Mouse (Mus musculus) yolk sac, embryonic 10.5 days (tissue): ENCODE data around the gene Ttc39a.
"Not testable (repeated sequence)": the region's sequence is repeated elsewhere in the genome, so short reads cannot be mapped to it uniquely, and the experiment has no call there.

ENCODE experiments used
- DNase-seq: peaks from one replicate; pipeline ENCODE4 v3.0.0-alpha.2; 2017; ENCODE audit warnings: low spot score

Ttc39a gene

DNA sequence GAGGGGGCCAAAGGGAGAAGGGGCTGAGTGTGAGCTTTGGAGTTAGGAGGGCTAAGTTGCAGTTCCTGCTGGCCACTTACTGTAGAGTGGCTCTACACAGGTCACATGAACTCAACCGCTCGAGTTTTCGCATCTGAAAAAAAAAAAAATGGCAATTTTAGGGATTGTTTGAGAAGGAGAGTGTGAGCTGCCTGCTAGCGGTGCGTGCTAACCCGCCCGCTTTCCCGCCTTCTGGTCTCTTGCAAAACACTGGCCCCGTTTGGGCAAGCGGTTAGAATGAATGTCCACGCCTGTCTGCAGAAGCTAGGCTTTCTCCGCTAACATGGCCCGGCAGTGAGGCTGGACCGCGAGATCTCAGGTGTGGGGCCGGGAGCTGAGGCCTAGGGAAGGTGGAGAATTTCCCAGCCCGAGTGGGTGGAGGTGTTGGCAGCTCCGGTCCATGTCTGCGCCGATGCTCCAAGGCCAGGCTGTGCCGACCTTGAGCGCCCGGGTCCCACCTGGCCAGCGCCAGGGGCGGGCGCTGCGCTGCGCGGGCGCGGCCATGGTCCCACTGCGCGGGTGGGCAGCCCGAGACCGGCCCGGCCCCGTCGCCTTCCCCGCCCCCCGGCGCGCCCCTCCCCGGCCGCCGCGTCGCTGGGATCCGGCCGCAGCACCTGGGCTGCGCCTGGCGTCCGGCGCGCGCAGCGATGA is at the start of gene Ttc39a:
Ttc39a (plus strand) TSS at position 138 of the 690 bp plus-strand sequence.
- DNase-seq = peak; percentile 76

DNA sequence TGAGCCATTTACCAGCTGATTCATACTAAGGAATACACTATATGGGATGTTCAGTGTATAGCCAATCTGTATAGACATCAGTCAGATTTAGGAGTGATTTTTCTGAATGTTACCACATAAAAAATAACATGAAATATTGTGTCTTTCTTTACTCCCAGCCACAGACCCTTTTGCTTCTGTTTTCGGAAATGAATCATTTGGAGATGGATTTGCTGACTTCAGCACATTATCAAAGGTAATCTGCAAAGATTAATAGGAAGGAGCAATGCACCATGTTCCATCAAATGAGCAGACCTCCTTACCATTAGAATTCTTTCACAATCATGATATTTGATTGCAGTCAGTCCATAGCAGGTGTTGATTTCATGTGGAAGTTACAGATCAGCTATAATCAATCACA is 28.3 kb upstream of the Ttc39a start:
- no peak for DNase-seq

DNA sequence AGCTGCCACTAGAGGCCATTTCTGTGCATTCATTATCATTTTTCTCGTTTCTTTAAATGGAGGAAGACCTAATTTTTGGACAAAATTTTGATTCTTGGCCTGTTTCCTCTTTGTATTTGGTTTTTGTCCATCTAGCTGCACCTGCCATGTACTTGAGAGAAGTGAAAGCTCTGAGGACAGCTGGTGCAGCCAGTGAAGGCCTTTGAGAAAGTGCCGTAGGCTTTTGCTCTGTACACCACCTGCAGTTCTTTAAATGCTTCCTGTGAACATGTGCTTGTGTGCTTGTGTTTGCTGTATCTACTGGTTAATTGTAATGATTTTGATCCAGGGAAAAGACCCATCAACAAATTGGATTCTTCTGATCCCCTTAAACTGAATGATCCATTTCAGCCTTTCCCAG is 24.0 kb upstream of the Ttc39a start:
- no peak for DNase-seq

DNA sequence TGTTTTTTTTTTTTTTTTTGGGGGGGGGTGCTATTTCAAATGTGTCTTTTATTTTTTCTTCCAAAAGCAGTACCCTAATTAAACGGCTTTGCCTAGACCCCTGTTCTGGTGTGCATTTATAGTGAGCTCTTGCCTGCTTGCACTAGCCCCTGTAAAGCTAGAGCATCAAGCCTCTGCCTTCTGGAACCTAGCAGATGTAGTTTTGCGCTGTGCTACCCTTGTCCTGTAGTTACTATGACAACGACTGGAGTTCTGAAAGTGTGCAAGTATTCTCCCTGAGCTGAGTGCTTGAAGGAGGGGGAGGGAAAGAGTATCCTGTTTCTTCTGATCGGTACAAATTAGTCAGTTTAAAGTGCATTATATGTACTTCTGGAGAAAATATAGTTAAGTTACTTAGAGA is 20.8 kb upstream of the Ttc39a start:
- DNase-seq = no peak

DNA sequence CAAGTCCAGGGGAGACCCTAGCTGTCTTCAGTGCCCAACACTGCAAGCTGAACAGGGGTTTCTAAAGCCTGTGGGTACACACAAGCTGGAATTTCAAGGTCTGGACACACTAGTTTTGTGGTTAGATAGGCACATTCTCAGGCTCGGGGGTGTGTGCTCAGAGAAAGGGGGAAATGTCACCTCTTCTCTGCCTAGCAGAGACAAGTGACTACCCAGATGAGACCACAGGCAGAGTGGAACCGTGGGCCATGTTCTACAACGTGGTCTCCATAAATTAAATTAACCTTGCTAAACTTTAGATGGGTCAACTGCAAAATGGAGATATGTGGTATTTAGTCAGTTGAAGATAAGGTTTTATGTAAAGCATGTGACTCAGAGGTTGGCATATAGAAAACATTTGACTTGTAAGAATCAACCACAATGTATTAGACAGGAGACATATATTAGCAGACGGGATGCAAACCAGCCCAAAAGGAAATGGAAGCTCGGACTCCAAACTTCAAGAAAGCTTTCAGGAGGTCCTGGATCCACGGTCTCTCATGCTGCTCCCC is 13.1 kb upstream of the Ttc39a start:
- DNase-seq = no peak

DNA sequence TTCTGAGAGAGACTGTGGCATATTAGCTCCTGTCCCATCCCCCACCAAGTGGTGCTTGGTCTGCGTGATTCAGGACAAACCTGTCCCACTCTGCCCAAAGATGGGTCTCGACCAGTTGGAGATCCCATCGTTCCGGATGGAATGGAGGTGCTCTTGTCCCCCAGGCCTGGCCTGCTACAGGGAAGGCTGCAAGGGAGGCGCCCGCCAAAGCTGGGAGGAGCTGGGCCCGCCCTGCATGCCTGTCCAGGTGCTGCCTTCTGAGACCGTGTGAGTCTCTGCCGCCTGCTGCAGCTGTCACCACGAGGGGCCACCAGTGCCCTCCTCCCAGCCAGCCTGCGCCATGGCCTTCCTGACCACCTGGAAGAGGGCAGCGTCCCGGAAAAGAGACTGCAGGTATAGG is 12.5 kb upstream of the Ttc39a start:
- DNase-seq = no peak

DNA sequence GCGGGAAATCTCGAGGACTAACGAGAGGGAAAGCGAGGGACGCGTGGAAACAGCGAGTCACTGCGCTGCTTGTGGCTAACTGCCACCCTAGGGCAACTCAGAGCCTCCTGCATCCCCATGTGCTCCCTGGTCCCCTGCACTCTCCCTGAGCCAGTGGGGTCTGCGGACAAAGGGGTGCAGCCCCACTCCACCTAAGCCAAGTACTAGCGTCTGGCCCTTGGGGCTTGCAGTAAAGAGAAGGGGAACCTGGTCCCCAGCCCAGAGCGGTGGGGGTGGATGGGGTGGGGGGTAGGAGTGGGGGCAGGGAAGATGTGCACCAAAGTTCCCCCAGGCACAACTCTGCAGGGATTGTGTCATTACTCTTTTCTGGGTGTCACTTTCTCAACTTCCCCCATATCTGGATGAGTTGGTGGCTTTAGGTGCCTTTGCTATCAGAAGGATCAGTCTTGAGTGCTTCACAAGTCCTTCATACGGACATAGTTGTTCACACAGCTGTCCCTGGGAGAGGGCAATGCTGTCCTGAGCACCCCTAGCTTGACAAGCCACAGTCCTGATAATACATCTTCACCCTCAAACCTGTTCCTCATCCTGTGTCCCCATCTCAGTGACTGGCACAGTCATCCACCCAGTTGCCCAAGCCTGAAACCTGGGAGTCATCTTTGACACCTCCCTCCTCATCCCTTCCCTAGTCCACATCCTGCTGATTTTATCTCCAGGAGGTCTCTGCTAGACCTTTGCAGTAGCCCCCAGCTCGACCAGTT is 11.9 kb upstream of the Ttc39a start:
- no peak for DNase-seq

DNA sequence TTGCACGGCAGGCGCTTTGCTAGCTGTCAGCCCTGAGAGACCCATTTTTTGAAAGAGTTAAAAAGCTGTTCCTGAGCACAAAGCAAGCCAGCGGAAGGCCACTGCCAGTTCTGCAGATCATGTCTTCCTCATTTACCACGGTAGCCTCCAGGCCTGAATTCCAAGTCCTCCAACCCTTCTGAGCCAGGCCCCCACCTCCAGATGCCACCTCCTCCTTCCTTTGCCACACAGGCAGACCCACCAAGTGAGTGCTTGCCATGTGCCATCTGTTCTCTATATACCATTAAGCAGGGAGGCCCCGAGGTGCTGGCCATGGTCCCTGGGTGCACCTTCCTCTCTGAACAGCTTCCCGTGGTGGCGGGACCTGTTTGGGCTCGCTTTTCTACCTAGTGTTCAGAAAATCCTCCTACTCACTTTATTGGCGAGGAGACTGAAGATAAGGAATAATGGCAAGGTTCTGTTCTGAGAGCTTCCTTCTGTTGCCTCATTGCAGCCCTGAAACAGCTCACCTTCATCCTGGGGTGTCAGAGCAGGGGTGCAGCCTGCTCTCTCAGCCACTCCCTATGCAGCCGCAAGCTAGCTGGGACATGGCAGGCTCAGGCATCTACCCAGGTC is 6.0 kb upstream of the Ttc39a start:
- no peak for DNase-seq

DNA sequence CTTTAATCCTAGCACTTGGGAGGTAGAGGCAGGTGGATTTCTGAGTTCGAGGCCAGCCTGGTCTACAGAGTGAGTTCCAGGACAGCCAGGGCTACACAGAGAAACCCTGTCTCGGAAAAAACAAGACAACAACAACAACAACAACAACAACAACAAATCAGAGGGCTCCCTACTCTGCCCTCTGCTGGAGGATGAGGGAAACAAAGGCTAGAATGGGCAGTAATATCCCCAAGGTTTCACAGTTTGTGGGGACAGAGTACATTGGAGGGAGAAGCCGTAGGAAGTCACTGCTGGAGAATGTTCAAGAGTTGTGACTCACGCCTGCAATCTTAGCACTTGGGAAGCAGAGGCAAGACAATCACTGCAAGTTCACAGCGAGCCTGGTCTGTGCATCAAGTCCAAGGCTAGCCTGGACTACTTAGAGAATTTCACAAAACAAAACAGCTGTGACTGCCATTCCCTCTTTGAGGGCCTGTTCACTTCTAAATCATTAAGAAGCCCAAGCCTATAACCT is 5.2 kb upstream of the Ttc39a start:
- no peak for DNase-seq

DNA sequence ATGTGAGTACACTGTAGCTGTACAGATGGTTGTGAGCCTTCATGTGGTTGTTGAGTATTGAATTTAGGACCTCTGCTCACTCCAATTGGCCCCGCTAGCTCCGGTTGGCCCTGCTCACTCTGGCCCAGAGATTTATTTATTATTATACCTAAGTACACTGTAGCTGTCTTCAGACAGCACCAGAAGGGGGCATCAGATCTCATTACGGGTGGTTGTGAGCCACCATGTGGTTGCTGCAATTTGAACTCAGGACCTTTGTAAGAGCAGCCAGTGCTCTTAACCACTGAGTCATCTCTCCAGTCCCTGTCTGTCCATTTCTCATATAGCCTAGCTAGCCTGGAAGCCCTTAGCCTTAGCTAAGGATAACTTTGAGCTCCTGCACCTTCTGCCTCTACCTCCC is 1.5 kb upstream of the Ttc39a start:
- DNase-seq = not testable (repeated sequence)

DNA sequence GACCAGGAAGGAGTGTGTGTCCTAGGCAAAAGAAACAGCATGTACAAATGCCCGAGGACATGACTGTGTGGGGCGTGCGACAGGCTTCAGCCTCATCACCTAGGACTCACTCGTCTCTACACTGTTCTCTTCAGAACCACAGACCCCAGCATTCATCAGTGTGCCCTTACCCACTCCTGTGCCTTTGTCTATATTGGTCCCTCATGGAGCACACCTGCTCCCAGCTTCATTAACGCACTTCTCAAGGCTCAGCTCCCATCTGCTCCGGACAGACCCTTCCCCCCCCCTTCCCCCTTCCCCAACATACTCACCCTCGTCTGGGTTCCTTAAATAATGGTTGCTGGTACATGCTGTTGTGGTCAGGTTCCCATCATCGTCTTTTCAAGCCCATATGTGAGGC is 1.0 kb upstream of the Ttc39a start:
- no peak for DNase-seq

DNA sequence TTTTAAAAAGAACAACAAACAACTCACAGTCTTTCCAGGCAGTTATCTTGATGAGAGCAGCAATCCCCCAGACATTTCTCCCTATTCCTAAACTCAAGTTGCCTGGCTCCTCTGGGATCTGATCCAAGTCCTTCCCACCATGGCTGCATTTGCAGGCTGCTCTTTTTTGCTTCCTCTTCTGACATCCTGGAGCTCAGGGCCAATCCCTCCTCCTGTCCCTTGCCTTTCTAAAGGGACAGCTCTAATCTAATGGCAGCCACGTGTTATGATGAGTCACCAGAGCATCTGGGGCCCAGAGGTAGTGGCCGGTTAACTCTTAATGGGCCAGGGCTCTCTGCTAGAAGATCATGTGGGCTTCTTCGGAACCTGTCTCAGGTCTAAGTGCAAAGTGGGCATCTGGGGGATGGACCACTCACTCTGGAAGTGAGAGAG is 353 bp upstream of the Ttc39a start:
- DNase-seq = peak; percentile 86

DNA sequence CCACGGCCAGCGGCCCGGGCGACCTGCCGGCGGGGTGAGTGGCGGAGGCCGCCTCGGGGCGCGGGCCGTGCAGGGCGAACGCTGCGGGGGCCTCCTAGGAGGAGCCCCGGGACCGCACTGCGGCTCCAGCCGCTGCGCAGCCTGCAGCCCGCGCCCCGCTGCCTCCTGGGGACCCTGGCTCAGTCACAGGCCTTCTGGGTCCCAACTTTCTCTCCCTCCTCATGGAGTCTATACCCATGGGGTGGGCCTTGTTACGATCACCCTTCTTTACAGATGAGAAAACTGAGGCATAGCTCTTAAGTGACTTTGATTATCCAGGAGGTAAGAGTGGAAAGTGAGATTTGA is 725 bp downstream of the Ttc39a start:
- DNase-seq = no peak

DNA sequence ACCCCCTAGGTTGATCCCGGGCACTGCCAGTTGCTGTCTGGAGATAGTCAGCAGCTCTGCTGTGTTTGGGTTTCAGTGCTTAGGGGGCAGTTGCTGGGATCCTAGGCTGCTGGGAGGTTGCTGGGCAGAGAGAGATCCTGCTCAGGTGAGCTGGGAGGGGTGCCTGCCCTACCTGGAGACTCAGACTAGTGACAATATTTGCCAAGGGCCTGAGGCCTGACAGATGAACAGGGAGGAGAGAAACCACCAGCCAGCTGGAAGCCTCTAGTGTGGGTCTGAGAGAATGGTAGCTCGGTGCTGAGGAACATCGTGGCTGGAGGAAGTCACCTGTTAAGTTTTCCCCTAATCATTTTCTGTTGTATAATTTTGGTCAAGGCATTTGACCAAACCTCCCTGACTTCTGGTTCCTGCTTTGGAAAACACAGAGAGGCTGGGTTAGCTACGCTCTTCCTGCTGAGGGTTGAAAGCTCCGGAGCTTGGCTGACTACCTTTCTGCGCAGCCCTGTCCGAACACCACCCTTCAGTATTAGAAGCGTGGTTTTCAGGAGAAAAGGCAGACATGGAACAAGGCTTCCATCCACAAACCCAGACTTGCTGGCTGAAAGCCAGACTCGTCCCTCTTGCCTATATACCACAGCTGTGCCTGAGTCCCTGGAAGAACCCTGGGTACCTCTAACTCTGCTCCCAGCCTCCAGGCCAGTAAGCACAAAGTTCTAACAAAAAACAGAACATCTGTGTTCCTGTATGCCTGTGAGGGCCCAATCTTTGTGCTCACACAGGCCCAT is 1.5 kb downstream of the Ttc39a start:
- no peak for DNase-seq

DNA sequence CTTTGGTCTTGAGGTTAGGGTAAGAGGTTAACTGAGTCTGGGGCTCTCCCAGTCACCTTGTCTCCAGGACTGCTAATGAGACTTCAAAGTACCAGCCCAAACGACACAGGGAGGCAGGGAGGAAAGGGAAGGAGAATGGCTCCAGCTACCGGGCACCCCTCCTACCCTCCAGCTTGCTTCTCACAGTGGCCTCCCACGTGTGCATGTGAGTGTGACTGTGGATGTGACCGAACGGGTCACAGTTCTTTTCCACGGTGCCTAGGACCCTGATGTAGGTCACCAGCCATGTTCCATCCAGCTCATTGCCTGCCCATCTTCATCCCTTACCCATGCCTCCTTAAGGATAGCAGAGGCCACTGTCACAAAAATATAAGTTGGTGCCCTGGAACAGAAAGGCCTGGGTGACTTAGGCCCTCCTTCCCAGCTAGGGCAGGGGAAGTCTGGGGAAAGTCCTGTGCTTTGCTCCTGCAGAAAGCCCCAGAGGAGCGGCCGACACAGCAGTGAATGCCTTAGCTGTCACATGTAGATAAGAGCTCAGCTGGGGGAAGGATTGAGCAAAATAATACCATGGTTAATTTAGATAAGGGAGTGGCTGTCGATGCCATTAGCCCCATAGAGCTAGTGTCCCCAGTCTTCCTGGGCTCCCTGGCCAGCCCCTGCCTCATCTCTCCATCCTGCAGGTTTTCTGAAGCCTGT is 4.4 kb downstream of the Ttc39a start:
- DNase-seq = peak; percentile 23

DNA sequence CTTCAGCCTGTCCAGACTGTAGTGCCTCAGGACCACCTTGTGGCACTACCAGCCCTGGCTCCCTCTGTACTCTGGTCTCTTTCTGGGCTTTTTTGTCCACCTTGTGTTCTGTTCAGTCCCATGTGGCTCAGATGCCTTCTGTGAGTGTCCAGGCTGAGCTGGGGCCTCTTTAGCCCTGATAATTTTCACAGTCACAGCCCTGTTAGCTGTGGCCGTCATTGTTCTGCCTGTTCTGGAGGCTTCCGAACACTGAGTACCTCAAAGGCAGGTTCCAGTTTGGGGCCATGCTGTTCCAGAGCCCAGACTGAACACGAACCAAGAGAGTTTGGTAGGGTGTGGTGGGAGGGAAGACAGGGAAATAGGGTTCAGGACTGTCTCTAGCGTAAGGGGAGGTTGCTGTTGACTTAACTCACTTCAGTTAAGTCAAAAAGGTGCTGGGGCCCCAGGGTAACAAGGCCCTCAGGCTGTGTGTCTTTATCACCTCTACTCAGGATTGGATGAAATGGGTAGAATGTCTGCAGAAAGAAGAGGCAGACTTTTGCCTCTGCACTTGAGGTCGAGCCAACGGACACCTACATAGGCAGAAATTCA is 5.0 kb downstream of the Ttc39a start:
- DNase-seq = no peak

DNA sequence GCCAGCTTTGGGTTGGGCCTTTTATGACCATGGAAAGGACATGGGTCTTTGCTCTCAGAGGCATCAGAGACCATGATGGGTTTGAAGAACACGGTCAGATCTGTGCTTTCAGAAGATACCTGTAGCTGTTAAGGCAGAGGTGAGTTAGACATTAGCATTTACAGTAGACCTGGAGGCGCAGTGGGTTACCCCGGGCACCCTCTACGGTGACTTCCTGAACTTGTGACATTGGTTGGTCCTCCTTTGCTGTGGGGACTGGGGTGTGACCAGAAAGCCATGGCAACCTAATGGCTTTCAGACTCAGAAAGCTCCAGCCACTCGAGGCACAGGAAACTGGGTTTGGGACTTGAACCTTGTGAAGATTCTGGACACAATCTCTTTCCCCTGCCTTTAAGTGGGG is 5.8 kb downstream of the Ttc39a start:
- DNase-seq = no peak

DNA sequence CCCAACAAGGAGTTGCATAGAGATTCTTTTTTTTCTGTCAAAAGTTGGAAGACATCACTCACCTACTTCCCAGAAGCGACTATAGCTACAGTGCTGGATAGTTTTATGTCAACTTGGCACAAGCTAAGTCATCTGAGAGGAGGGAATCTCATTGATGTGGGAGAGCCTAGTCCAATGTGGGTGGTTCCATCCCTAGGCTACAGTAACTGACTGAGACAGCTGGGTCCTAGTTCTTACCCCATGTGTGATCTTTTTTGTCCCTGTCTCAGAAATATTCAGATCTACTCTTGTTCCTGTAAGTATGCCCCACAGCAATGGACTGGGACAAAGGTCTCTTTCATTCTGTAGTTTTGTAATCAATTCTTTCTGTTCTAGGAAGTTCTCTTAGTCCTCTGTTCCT is 11.6 kb downstream of the Ttc39a start:
- no peak for DNase-seq

DNA sequence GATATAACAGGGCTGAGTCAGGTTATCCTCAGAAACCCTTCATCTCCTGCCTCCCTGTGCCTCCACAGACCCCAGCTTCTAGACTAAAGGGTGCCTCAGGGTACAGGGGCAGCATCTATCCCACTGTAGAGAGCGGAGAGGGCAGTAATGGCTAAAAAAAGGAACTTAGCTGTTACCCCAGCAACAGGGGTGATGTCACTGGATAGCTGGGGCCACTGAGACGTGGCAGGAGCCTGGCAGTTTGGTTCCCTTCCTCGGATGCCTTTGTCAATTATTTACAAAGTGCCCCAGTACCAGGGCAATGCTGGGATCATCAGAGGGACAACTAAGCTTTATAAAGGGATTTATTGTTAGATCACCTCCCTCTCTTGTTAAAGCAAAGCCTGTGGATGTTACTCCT is 12.6 kb downstream of the Ttc39a start:
- DNase-seq = no peak

DNA sequence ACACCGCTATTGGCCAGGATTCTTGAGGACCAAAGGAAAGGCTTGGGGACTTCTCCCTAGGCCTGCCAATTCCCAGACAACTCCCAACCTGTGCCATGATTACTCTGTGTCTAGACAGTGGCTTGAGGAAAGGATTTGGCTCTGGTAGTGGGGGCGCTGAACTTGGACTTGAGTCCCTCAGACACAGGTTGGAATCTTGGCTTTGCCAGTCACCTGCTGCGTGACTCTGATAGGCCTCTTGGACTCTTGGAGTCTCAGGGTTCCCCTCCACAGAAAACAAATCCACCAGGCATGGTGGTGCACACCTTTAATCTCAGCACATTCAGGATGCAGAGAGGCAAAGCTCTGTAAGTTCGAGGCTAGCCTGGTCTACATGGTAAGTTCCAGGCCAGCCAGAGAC is 13.1 kb downstream of the Ttc39a start:
- DNase-seq = no peak

DNA sequence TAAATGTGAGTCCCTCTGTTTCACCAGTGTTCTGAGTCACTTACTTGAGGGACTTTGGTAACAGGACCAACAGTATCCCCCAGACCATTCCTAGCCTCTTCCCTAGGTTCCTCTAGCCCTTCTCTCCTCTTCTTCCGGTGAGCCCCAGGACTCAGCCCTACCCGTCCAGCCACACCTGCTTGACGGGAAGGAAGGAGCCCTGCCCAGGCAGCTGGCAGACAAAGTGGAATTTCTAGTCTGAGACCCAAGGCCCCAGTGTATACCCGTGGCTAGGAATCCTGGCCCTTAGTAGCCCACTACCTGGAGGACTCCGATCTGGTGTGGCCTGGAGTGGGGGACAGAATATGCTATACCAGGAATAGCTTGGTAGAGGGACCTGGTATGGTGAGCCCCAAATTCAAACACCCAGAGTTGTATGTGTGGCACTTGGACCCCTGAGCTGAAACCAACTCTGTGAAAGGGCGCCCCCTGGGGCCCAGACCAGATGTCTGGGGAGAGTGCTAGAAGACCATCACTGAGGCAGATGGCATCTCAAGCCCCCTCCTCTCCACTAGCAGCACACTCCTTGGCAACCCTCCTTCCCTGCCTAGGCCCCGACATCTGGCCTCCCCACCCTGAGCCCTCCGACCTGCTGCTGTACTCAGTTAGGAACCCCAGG is 13.8 kb downstream of the Ttc39a start:
- DNase-seq = no peak
